Mouse (Mus musculus): ENCODE results near the gene Aktip.

The Aktip gene

DNA sequence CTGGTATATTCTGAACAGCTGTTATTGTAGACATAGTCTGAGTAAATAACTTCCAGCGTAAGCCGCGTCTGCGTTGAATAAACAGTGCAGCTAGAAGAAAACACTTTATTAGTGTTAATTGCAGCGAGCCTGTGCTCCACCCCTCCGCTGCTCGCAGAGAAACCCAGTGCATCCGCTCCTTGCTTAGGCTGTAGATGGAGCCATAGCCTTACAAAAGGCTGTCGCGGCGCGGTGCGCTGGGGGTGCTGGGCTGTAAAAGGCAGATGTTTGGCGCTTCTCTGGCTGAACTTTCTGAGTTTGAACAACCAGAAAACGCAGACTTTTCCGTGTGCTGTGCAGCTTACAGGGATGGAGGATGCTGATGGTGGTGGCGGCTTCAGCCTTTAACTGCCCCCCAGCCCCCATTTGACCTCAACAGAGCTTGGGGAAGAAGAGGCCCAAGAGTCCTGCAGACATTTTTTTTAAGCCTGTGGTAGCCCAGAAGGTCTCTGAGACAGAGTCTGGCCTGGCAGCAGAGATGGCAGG, 8.9 kb downstream of the Aktip start:
- peak; percentile 47 to 65 for DNase-seq (ENCODE audit: low spot score in 2 of 2)

DNA sequence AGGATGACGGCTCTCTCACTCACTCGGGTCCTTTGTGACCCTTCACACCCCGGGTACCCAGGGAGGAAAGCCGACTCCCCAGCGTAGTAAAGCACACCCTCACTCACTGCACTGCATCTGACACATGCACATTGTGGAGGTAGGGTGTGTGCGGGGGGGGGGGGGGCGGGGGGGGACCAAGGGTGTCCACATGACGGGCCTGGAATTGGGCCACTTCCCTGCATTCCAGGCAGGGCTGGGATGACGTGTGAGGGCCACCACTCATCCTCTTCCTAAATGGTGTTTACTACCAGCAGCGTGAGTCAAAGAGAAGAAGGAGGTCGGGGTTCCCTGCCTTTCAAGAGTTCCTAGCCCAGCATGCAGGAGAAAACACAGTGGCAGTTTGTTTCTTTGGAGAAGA, 11.6 kb downstream of the Aktip start:
- no peak for DNase-seq (ENCODE audit: low spot score in 2 of 2)

DNA sequence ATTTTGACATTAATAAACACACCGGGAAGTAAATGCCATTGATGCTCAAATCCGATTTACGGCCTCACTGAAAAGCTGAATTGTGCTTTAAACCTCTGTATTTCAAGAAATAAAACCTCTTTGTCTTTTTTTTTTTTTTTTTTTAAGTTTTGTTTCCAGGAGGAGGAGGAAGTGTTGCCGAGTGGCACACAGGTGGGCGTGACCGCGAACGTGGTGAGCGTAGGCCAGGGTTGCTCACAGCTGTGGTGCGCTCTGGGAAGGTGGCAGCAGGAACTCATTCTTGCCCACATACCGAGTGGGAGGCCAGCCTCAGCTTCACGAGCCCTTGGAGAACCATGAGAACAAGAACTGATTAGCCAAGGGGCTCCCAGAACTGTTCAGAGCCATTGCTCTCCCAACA, 13.4 kb downstream of the Aktip start:
- DNase-seq (ENCODE audit: low spot score in 2 of 2) = no peak

DNA sequence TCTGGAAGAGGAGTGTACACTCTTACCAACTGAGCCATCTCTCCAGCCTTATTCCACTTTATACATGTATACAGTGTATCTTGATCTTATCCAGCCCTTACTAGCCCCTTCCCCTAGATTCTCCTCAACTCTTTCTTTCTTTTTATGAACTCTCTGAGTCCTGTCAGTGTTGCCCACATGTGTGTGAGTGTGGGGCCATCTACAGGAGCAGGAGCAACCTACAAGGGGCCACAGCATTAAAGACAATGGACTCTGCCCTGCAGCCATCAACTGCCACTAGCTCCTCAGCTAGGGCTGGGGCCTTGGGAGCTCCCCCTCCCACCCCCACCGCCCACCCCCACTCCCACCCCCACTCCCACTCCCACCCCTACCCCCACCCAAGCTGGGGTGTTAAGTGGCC, 22.1 kb downstream of the Aktip start:
- DNase-seq (ENCODE audit: low spot score in 2 of 2) = no peak

DNA sequence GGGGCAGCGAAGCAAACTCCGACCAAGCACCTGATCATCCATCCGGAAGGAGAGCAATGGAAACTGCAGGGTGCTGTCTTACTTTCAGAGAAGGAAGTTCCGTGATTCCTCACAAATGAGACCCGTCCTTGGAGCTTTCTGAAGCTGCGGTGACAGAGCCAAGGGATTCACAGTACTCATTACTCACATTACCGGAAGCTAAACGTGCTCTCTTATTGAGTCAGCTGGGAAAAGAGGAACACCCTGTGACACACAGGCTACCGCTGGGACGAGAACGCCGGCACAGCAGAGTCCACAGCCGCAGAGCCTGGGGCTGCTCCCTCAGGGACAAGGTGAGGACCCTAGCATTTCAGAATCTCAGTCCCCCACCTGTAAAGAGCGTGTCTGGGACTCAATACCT, 23.6 kb downstream of the Aktip start:
- no peak for DNase-seq (ENCODE audit: low spot score in 2 of 2)

DNA sequence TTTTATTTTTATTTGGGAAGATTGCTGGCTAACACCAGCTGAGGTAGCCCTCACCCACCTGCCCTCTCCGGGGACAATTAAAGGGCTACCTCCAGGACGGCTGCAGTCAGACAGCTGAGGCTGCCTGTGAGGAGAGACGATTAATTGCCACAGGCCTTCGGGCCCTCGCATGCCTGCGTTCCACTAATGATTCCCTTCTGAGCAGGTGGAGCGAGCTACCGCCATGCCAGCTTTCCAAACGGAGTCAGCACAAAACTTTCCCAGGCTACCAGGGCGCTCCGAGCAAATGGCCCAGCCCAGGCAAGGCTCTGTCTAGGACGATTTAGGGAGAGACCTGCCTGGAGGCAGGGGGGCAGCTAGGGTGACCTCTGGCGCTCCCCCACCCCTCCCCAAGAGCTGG, 28.2 kb downstream of the Aktip start:
- no peak for DNase-seq (ENCODE audit: low spot score in 2 of 2)

DNA sequence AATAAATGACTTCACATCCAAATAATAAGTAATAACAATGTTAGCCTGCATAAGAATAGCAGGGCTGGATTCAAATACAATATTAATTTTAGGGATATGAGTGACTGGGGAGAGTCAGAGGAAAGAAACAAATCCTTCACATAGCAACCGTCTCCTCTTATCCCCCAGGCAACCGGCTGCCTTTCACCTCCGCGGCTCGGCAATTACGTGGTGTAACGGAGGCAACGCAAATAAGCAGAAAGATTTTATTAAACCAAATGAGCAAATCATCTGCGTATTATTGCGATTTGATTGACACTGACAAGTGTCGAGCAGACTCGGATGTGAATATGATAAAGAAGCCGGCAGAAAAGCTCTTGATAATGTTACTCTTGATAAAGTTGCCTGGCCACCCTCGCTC, 28.9 kb downstream of the Aktip start:
- DNase-seq (ENCODE audit: low spot score in 2 of 2) = no peak

DNA sequence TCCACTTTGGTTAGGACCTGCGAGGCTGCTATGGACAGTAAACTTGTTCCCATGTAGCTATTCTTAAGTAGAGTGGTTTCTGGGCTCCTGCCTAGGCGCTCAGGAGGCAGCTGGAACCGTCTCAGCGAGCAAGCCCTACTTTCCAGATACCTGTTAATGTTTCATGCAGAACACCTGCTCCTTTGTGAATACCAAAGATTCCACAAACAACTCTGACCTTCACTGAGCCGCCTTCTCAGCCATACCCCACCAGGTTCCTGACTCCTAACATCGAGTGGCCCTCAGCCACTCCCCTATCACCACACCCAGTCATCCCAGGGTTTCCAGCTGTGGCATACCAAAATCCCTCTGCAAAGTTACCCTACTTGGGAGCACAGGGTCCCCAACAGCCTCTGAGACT, 29.6 kb downstream of the Aktip start:
- DNase-seq (ENCODE audit: low spot score in 2 of 2) = no peak

DNA sequence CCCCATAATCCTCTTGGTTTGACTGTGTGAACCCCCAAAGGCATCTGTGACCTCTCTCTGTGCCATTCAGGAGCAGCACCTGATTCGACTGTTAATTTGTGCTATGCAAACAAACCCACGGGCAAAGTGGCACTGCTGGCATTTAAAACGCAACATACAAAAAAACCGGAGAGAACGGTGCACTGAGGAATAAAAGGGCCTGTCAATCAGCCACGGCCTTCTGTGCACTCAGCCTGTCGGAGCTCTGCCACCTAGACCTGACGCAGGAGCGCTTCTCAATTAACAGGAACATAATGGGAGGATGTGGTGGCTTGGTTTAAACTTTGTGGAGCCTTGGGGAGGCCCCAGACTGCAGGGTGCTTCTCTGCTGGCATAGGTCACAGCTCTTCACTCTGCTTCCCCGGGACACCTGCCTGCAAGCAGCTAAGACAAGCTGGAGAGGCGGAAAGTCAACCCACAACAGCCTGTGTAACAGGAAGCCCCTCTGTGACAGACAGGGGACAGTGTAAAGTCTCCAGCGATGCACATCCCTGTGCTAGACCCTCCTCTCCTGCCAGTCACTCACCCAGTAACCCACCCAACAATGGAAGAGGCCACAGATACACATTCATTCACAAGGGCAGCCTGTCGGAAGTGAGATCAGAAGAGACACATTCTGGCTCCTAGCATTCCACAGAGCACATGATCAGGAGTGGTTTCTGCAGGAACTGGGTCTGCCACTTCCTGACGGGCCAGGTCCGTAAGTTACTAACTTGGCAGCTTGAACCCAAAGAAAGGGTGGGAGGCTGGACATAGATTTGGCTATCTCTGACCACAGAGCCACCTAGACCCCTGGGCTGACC, 39.6 kb downstream of the Aktip start:
- DNase-seq (ENCODE audit: low spot score in 2 of 2) = no peak

DNA sequence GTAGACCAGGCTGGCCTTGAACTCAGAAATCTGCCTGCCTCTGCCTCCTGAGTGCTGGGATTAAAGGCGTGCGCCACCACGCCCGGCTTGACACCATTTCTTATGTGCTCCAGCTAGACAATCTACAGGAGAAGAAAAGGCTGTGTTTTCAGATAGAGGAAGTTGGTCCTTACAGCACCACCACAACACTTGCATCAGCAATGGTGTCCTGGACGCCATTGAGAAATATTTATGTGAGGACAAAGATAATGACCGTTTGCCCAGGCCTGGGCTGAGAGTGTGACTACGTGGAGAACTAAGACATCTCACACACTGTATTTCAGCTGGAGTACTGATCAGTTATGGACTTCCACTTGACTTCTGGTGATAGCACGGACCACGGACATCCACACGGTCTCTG, 41.2 kb downstream of the Aktip start:
- DNase-seq (ENCODE audit: low spot score in 2 of 2) = no peak

DNA sequence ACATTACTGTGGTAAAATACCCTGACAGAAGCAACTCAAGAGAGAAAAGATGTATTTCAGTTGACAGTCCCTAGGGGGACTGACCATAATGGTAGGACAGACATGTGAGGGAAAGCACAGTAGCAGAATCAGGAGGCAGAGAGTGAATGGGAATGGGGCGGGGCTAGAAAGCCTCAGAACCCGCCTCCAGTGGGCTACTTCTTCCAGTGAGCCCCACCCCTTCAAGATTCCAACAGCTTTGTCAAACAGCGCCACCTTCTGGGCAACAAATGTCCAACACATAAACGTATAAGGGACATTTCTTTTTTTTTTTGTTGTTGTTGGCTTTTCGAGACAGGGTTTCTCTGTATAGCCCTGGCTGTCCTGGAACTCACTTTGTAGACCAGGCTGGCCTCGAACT, 45.2 kb downstream of the Aktip start:
- no peak for DNase-seq (ENCODE audit: low spot score in 2 of 2)

DNA sequence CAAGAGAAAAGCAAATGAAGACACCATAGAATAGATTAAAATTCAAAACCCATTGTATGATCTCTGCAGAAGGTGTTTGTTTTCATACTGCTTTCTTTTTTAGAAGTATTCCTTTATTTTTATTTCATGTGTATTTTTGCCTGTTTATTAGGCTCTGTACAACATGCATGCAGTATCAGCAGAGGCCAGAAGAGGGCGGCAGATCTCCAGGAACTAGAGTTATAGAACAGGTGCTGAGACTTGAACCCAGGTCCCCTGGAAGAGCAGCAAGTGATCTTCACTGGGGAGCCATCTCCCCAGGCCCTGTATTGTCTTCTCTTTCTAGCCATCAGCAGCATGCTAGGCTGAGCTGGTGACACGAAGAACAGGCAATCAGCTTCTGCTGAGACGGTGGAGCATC, 45.9 kb downstream of the Aktip start:
- no peak for DNase-seq (ENCODE audit: low spot score in 2 of 2)

DNA sequence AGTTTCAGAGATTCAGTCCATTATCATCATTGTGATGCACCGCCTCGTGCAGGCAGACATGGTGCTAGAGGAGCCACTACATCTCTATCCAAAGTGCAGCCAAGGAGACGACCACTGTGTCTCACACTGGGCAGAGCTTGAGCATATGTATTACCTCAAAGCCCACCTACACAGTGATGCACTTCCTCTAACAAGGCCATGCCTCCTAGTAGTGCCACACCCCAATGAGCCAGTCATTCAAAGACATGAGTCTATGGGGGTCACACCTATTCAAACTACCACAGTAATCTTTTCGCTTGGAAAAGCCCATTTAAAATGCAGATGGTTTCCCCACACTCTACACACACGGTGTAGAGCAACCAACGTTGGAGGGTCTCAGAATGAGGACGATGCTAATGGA, 48.2 kb downstream of the Aktip start:
- DNase-seq (ENCODE audit: low spot score in 2 of 2) = no peak

DNA sequence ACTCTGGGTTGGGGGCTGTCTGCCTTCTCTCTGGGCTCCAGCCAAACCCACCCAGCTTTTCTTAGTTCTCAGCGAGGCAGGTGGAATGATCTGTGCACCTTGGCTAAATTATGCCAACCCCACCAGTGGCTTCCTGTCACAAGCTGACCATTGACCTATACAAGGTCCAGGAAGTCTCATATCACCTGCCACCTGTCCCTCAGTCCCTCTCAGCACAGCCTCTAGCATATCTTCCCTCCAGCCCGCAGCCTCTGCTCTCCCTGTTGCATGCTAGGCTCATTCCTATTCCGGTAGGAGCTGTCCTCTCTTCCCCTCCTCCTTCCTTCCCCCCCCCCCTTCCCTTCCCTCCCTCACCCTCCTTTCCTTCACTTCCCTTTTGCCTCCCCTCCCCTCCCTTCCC, 50.5 kb downstream of the Aktip start:
- DNase-seq (ENCODE audit: low spot score in 2 of 2) = no peak

DNA sequence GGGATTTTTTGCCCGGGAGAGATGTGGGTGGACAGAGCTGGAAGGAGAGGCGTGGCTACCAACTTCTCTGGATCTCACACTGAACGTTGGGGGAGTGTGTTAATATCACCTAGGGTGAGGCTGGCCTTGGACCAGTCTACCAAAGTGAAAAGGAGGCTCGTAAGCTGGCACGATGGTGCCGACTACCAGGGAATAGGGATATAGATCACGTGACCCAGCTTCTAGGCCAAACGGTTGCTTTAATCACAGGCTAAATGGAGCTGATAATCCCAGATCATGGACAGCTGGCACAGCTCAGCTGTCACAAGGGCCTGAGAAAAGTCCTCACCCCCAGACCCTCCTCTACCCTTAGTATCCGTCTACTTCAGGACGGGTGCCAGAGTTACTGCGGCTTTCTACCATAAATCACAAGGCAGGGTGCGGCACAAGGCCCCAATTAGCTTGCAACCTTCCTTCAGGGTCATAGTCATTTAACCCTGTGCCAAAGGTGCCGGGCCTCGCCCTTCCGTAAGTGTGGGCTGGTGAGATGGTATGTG, 51.1 kb downstream of the Aktip start:
- no peak for DNase-seq (ENCODE audit: low spot score in 2 of 2)

DNA sequence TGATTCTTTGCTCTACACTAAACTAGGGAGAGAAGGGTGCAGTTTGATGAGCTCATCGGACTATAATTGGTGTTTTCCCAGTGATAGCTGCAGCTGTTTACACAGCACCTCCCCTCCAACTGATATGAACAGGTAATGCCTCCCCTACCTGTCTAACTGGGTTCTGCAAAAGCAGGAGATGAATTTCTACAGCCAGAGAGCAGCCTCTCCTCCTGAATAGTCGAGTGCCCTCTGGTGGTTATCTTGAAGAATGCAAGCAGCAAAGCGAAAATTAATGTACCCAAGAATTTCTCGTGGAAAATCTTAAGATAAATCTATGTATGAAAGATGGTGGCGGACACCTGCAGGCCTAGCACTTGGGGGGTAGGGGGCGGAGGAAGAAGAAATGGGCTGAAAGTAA, 52.1 kb downstream of the Aktip start:
- no peak for DNase-seq (ENCODE audit: low spot score in 2 of 2)

DNA sequence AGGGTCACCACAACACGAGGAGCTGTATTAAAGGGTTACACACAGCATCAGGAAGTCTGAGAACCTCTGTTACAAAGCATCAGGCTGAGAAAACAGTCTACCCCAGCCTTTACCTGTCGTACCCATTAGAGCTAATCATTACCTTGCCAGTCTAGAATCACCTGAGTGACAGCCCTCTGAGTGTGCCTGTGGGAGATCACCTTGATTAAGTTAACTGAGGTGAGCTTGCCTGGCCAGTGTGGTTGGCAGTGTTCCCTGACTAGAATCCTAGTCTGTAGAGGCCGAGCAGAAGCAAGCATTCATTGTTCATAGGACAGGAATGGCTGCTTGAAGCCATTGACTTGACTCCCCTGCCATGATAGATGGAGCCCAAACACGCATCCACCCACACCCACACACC, 58.9 kb downstream of the Aktip start:
- DNase-seq (ENCODE audit: low spot score in 2 of 2) = no peak

DNA sequence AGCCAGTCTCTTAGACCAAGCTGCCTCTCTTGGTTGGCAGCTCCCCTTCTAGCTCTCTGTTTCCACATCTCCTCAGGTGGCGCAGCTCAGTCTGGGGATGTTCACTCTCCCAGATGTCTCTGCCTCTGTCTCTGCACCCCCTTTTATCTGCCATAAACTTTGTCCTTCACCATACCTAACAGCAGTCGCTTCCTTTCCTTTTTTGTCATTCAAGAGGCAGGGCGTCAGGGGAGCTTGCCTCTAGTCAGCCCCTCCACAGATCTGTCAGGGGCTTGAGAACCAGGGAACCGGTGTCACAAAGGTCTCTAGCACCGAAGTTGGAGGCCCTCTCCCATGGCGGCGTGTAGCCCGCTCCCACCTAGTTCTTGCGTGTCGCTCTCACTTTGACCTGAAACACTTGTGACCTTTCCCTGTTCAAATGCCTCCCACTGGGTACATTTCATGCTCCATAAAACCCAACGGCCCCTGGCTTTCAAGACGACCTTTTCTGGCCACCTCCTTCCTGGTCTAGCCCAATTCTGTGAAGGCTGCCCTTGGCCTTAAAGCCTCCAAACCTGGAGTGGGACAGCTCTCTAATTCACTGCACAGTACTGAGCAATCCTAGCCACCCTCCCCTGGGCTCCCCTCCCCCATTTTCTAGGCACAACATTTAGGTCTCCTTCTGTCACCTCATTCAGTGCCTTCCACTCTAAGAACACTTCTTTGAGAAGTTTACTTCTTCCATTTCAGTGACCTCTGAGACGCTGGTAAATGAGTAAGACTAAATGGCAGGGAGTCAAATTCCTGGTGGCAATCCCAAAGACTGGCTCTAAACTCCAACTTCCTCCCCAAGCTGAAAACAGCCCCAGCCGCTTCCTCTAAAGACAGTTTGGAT, 64.2 kb downstream of the Aktip start:
- DNase-seq (ENCODE audit: low spot score in 2 of 2) = no peak

DNA sequence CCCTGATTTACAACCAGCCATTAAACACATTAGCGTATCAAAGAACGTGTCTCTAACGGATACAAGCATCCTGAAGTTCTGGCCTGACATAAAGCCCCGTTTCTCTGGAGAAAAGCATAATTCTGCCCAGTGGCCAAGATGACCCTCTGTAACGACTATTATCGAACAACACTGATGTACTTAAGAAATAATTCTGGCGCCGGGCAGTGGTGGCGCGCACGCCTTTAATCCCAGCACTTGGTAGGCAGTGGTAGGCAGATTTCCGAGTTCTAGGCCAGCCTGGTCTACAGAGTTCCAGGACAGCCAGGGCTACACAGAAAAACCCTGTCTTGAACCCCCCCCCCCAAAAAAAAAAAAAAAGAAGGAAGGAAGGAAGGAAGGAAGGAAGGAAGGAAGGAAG, 65.1 kb downstream of the Aktip start:
- no peak for DNase-seq (ENCODE audit: low spot score in 2 of 2)

DNA sequence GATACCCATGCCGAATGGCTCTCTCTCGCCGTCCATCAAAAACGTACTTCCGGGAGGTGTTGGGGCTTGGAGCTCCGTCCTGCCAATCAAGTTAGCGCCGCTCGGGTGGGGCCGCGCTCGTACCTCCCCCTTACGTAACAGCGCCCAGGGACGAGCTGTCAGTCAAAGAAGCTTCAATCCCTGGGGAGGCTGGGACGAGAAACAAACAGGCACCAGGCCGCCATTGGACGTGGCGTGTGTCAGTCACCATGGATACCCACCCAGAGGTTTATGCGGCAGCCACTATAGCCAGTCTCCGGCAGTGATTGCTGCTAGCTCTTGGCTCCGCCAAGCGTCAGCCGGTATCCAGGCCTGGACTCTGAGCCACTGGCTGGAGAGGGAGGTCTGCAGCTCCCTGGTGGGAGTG, 65.7 kb downstream of the Aktip start:
- peak; percentile 96 to 98 for DNase-seq (ENCODE audit: low spot score in 2 of 2)

DNA sequence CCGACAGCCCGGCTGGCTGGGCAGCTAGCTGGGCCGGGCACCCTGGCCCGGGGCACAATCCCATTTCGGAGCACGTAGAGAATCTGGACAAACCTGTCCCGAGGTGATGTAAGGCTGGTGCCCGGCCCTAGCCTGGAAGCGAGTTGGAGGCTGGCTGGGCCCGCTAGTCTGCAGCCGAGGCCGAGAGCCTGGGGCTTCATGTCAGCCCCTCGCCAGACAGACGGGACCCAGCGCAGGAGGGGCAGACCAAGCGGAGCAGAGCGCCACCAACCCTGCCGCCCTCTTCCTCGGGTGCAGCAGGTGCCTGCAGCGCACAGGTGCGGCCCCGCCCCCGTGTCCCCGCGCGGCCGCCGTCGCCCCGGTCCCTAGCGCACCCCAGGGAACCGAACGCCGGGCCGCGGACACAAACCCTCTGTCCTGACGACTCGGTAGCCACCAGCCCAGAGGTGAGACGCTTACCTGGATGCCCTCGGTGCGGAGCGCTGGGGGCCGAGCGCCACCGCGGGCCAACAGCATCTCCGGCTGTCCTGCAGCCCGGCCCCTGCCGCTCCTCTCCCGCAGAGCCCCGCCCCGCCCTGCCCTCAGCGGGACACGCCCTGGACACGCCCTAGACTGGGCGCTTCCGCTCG, 66.2 kb downstream of the Aktip start:
- peak in 1 of 2 experiments; percentile 49 for DNase-seq (ENCODE audit: low spot score in 2 of 2)

DNA sequence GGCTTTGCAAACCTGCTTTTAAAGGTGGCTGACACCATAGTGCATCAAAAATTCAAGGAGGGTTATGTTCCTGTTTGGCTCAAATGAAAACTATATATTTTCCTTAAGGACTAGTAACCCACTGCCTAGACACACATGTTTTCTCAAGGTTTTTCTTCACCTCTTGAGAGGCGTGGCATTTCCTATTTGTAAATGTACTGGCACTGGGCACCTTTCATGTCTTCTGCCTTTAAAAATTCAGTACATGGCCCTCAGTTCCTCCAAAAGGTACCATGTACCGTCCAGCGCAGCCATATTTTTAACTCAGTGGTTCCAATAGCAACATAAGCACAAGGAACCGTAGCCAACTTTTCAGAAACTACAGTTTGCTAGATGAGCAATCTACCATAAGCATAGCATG, 67.0 kb downstream of the Aktip start:
- no peak for DNase-seq (ENCODE audit: low spot score in 2 of 2)

All from urinary bladder, postnatal 4 days (tissue).